Mouse (Mus musculus): ENCODE results near the gene Cct4. TPM values are rescaled to one million over a fixed set of nuclear protein-coding genes. Genes with fewer than 3 reads are reported as not detected.
A peak's percentile ranks its signal among the peaks of the same experiment; 100 is the strongest.

Cct4 gene
- total and polyA plus RNA-seq, 3 experiments: 387 to 567 (median 552) TPM

GRCm38 (mm10) chr11:22965503-22965902 is 24.8 kb upstream of the Cct4 start:
- no peaks in the 10 kb centered on the region for H3K9me3 ChIP-seq (replicated peaks; ENCODE audit: insufficient read depth, low read length)
- H3K27ac ChIP-seq (ENCODE audit: control insufficient read depth, low read depth, low read length): no peak overlapping the region
- TF ChIP-seq ZNF384 (IDR thresholded peaks at IDR 0.05; ENCODE audit: low read depth, low read length) (peak; percentile 87), SMC3 (IDR thresholded peaks at IDR 0.05; ENCODE audit: low read depth, low read length) (peak; percentile 56), RAD21 (IDR thresholded peaks at IDR 0.05; ENCODE audit: low read depth, low read length) (peak; percentile 22), MEF2A (IDR thresholded peaks at IDR 0.05; ENCODE audit: extremely low read depth, insufficient replicate concordance, low read depth, low read length, poor library complexity, severe bottlenecking) (no peak), MYC (IDR thresholded peaks at IDR 0.05; ENCODE audit: low read depth, low read length) (peak; percentile 57), KAT2A (conservative IDR thresholded peaks at IDR 0.05; ENCODE audit: low read depth, low read length) (no peak), CTCF (IDR thresholded peaks at IDR 0.05 in 2 of 3, conservative IDR thresholded peaks at IDR 0.05 in 1 of 3; ENCODE audit: control insufficient read depth in 1 of 3, insufficient read depth in 1 of 3, low read depth in 2 of 3, low read length in 3 of 3, poor library complexity in 1 of 3, severe bottlenecking in 1 of 3) (peak; percentile 20 to 73 (median 33); a peak in 4 of 6 replicates)
- H3K4me3 ChIP-seq (ENCODE audit: control insufficient read depth in 1 of 2, insufficient read depth in 1 of 2, low read depth in 2 of 2, low read length in 2 of 2): no peak overlapping the region
- no peaks in the 10 kb centered on the region; the same call in 1 of the 2 replicates for H3K79me2 ChIP-seq (ENCODE audit: control insufficient read depth, insufficient read depth, low read length, poor library complexity)
- peak; percentile 70 for DNase-seq (ENCODE audit: low read depth, low spot score)
- peaks cover 0 to 7% of the 10 kb centered on the region in 2 experiments; a peak in 1 of 4 replicates for H3K36me3 ChIP-seq (ENCODE audit: control insufficient read depth in 1 of 2, insufficient read depth in 2 of 2, low read length in 2 of 2)
- peaks cover 0 to 4% of the 10 kb centered on the region in 2 experiments; a peak in 1 of 4 replicates for H3K4me1 ChIP-seq (ENCODE audit: control insufficient read depth in 1 of 2, insufficient read depth in 2 of 2, low read length in 2 of 2)
- H3K27me3 ChIP-seq (ENCODE audit: control insufficient read depth in 1 of 2, insufficient read depth in 2 of 2, low read length in 2 of 2): no peaks in the 10 kb centered on the region
- H3K9ac ChIP-seq (ENCODE audit: control insufficient read depth, low read depth, low read length, poor library complexity, severe bottlenecking): no peak overlapping the region

DNA sequence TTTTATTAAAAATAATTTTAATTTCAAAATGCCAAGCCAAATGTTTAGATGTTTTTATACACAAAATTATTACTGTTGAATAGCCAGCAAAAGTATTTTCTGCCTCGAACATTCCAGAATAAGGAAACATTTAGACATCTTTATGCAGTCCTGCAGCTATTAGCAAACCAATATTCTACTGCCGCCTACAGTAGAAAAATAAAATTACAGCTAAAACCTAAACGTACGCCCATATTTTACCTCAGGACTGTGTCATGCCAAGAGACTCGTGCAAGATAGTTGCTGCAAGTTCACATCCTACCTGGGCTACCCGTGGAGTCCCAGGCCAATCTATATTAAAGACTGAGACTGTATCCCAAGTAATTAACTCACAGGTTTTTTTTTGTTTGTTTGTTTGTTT is 20.8 kb upstream of the Cct4 start:
- peak; percentile 83 for DNase-seq (ENCODE audit: low read depth, low spot score)
- Histone ChIP-seq H3K27me3 (ENCODE audit: control insufficient read depth in 1 of 2, insufficient read depth in 2 of 2, low read length in 2 of 2) (no peaks in the 10 kb centered on the region), H3K4me3 (ENCODE audit: control insufficient read depth in 1 of 2, insufficient read depth in 1 of 2, low read depth in 2 of 2, low read length in 2 of 2) (no peak overlapping the region), H3K4me1 (ENCODE audit: control insufficient read depth in 1 of 2, insufficient read depth in 2 of 2, low read length in 2 of 2) (peaks cover 0 to 4% of the 10 kb centered on the region in 2 experiments; a peak in 1 of 4 replicates), H3K27ac (ENCODE audit: control insufficient read depth, low read depth, low read length) (no peak overlapping the region), H3K79me2 (ENCODE audit: control insufficient read depth, insufficient read depth, low read length, poor library complexity) (peaks cover 21% of the 10 kb centered on the region), H3K9ac (ENCODE audit: control insufficient read depth, low read depth, low read length, poor library complexity, severe bottlenecking) (no peak overlapping the region; the same call in 1 of the 2 replicates), H3K36me3 (ENCODE audit: control insufficient read depth in 1 of 2, insufficient read depth in 2 of 2, low read length in 2 of 2) (peaks cover 0 to 7% of the 10 kb centered on the region in 2 experiments; a peak in 1 of 4 replicates), H3K9me3 (replicated peaks; ENCODE audit: insufficient read depth, low read length) (no peaks in the 10 kb centered on the region)
- TF ChIP-seq POLR2A (IDR thresholded peaks at IDR 0.05; ENCODE audit: control insufficient read depth in 1 of 2, insufficient read depth in 1 of 2, low read depth in 1 of 2, low read length in 2 of 2, poor library complexity in 1 of 2) (no peak), SIN3A (IDR thresholded peaks at IDR 0.05; ENCODE audit: low read length) (peak; percentile 54; the same call in 1 of the 2 replicates), SMC3 (IDR thresholded peaks at IDR 0.05; ENCODE audit: low read depth, low read length) (peak; percentile 80), UBTF (IDR thresholded peaks at IDR 0.05; ENCODE audit: borderline replicate concordance, insufficient read depth, low read depth, low read length) (no peak), HCFC1 (IDR thresholded peaks at IDR 0.05; ENCODE audit: low read depth, low read length) (0 out of 2 replicates have a peak, but pooled peaks have one; percentile 15), NELFE (IDR thresholded peaks at IDR 0.05; ENCODE audit: low read depth, low read length) (no peak), CTCF (IDR thresholded peaks at IDR 0.05 in 2 of 3, conservative IDR thresholded peaks at IDR 0.05 in 1 of 3; ENCODE audit: control insufficient read depth in 1 of 3, insufficient read depth in 1 of 3, low read depth in 2 of 3, low read length in 3 of 3, poor library complexity in 1 of 3, severe bottlenecking in 1 of 3) (peak in 2 of 3 experiments; percentile 83 to 85; a peak in 4 of 6 replicates), NRF1 (IDR thresholded peaks at IDR 0.05; ENCODE audit: insufficient read depth, low read depth, low read length, poor library complexity, severe bottlenecking) (no peak), RAD21 (IDR thresholded peaks at IDR 0.05; ENCODE audit: low read depth, low read length) (peak; percentile 94), RCOR1 (IDR thresholded peaks at IDR 0.05; ENCODE audit: low read depth, low read length) (no peak), ZC3H11A (IDR thresholded peaks at IDR 0.05; ENCODE audit: low read depth, low read length) (peak; percentile 84)

Measured in MEL (cell line).